In the genomic region with DNA sequence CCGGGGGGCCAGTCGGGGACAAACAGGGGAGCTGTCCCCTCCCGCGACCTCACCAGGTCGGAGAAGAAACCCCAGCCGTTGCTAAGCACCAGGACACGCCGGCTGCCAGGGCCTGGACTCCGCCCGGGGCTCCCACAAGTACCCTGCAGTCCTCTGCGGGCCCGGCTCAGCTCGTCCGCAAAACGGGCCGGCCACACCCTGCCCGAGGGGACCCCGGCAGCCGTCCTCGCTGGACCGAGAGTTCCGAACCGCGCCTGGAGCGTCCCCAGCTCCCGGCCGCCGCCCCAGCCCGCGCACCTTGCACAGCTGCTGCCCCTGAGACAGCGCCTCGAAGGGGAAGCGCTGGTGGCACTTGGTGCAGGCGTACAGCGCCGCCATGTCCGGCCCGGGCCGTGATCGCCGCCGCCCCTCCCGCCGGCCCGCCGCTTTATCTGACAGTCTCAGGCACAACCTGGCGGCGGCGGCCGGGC, we compare ENCODE assay signal across 8 mouse cellular contexts. TPM values are rescaled to one million over a fixed set of nuclear protein-coding genes. Genes with fewer than 3 reads are reported as not detected.
DNase-seq lines count a peak whose midpoint lies in the region; ATAC-seq lines count a peak whose summit lies in the region.

No protein-coding gene starts in this region.

- H3K36me3 ChIP-seq in heart, embryonic 14.5 days (ENCODE audit: control insufficient read depth, insufficient read depth, low read length) = peaks cover 26% of the 10 kb centered on the region
- peaks cover 30% of the 10 kb centered on the region for H3K36me3 ChIP-seq in liver, embryonic 12.5 days

- H3K9me3 ChIP-seq in heart, embryonic 14.5 days (ENCODE audit: control insufficient read depth, low read length) = no peaks in the 10 kb centered on the region
- no peaks in the 10 kb centered on the region for H3K9me3 ChIP-seq in liver, embryonic 12.5 days (replicated peaks)

- peak; percentile 70 for DNase-seq in cerebellum, adult 9-10 months
- DNase-seq in cerebellum, postnatal 36 days = no peak
- DNase-seq in urinary bladder, postnatal 14 days (ENCODE audit: low spot score) = peak; percentile 40
- DNase-seq in urinary bladder, postnatal 25 days (ENCODE audit: low spot score) = no peak
- no peak for DNase-seq in left cerebral cortex, adult 11 months (ENCODE audit: low spot score)

- WGBS in heart, embryonic 14.5 days = 1% methylated on average over 29 of the region's 50 CpGs
- WGBS in liver, embryonic 12.5 days (ENCODE audit: insufficient replicate concordance) = under 1% methylated on average over 42 of the region's 50 CpGs

- H3K4me2 ChIP-seq in heart, embryonic 14.5 days (ENCODE audit: low read length) = peak overlapping the region; percentile 73
- H3K4me2 ChIP-seq in liver, embryonic 12.5 days = peak overlapping the region; percentile 75

- H3K4me3 ChIP-seq in heart, embryonic 14.5 days (ENCODE audit: control insufficient read depth in 1 of 2, insufficient read depth in 1 of 2, low read depth in 1 of 2, low read length in 2 of 2) = peak overlapping the region; percentile 79 to 98
- peak overlapping the region; percentile 85 for H3K4me3 ChIP-seq in liver, embryonic 12.5 days

- peaks cover 0 to 9% of the 10 kb centered on the region in 2 experiments; a peak in 1 of 4 replicates for H3K4me1 ChIP-seq in heart, embryonic 14.5 days (ENCODE audit: control insufficient read depth in 2 of 2, insufficient read depth in 2 of 2, low read length in 2 of 2)
- peaks cover 37% of the 10 kb centered on the region for H3K4me1 ChIP-seq in liver, embryonic 12.5 days

- no peaks in the 10 kb centered on the region for H3K27me3 ChIP-seq in heart, embryonic 14.5 days (ENCODE audit: control insufficient read depth, insufficient read depth, low read length)
- H3K27me3 ChIP-seq in liver, embryonic 12.5 days (replicated peaks) = no peaks in the 10 kb centered on the region

- ATAC-seq in heart, embryonic 14.5 days (ENCODE audit: insufficient number of reproducible peaks, insufficient read depth, low FRiP score, low read depth) = peak; percentile 44
- ATAC-seq in liver, embryonic 12.5 days = peak; percentile 65
- peak; percentile 23 for ATAC-seq in monocyte, adult 5-6 weeks (replicated peaks; ENCODE audit: insufficient number of reproducible peaks, low FRiP score, low TSS enrichment, poor library complexity, severe bottlenecking)

- peak overlapping the region; percentile 44 to 88 for H3K27ac ChIP-seq in heart, embryonic 14.5 days (replicated peaks in 1 of 2; ENCODE audit: control insufficient read depth in 1 of 2, insufficient read depth in 1 of 2, low read depth in 2 of 2, low read length in 2 of 2)
- peak overlapping the region; percentile 97 for H3K27ac ChIP-seq in liver, embryonic 12.5 days

- peak overlapping the region; percentile 95 for H3K9ac ChIP-seq in heart, embryonic 14.5 days (ENCODE audit: low read length)
- peak overlapping the region; percentile 92 for H3K9ac ChIP-seq in liver, embryonic 12.5 days

RNA-seq across cellular contexts. Expression of gene Fam76a, which starts 0.3 kb away (rescaled TPM):
- polyA plus RNA-seq in heart, embryonic 14.5 days (2014; fragmentation: Nextera tagmentation; extraction: Ambion mirVana) = 40.9 and 44.9 TPM in 2 replicates
- polyA plus RNA-seq in liver, embryonic 12.5 days (2016; fragmentation: Nextera tagmentation; extraction: Ambion mirVana) = 22.6 and 25.8 TPM in 2 replicates
- 27.3 to 53.5 TPM (median 33.8 TPM) in 3 replicates for total RNA-seq in monocyte, adult 5-6 weeks (2017)

RNA-seq across cellular contexts. Expression of gene Stx12, which starts 37.8 kb away (rescaled TPM):
- polyA plus RNA-seq in heart, embryonic 14.5 days (2014; fragmentation: Nextera tagmentation; extraction: Ambion mirVana) = 60.2 and 64.0 TPM in 2 replicates
- 21.0 and 21.7 TPM in 2 replicates for polyA plus RNA-seq in liver, embryonic 12.5 days (2016; fragmentation: Nextera tagmentation; extraction: Ambion mirVana)
- total RNA-seq in monocyte, adult 5-6 weeks (2017) = 64.8 to 81.4 TPM (median 73.4 TPM) in 3 replicates

RNA-seq across cellular contexts. Expression of gene Fgr, which starts 51.8 kb away (rescaled TPM):
- 0.18 and 0.74 TPM in 2 replicates for polyA plus RNA-seq in heart, embryonic 14.5 days (2014; fragmentation: Nextera tagmentation; extraction: Ambion mirVana)
- 0.60 and 0.73 TPM in 2 replicates for polyA plus RNA-seq in liver, embryonic 12.5 days (2016; fragmentation: Nextera tagmentation; extraction: Ambion mirVana)
- 266 TPM in 3 replicates for total RNA-seq in monocyte, adult 5-6 weeks (2017)

Comparison
In these comparisons a context has a peak if more than half of its experiments do, and no peak if none do; other contexts are left out.
1. DNase-seq: peak in cerebellum, adult 9-10 months (single experiment) and urinary bladder, postnatal 14 days (single experiment); none in cerebellum, postnatal 36 days (0 of 2), urinary bladder, postnatal 25 days (single experiment) and left cerebral cortex, adult 11 months (single experiment).
2. Peak in every context shown above with its lines, with median percentiles within 50 percentile points of each other: ATAC-seq.